11 mouse cellular contexts compared by ENCODE assay signal in the genomic region with DNA sequence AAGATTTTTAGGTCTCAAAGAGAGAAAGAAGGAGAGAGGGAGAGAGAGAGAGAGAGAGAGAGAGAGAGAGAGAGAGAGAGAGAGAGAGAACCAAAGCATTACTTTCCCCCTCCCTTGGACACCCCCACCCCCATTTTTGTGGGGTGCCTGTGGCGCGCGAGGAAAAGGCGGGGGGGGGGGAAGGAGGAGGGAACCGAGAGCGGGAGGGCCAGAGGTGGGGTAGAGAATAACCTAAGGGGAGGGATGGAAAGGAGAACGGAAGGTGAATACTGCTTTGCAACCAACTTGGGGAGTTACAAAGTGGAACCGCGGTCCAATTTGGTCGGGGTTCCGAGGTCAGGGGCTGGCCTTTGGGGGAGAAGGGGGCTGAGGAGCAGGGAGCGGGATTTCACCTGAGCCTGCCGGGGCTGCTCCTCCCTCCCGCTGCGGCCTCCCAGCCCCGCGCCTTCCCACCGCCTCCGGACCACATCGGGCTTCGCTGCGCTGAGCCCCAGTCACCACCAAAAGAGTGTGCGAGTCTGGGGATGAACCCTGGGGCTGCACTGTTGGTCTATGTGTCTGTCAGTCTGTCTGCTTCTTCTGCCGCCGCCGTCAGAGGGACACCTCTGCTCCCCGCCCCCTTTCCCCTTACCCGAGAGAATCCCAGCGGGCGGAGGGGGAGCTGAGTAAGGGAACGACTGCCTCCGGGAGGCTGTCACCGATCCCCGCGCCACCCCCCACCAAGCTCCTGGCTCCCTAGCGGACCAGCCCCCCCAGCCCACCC. TPM values are rescaled to one million over a fixed set of nuclear protein-coding genes. Genes with fewer than 3 reads are reported as not detected.
DNase-seq lines count a peak whose midpoint lies in the region; ATAC-seq and TF ChIP-seq lines count a peak whose summit lies in the region.
"Had no signal": no experiment of that assay in that cellular context is flagged by ENCODE, and none has a peak within 500 bp of the region (broad histone marks: within the 10 kb centered on the region; RNA-seq: fewer than 3 reads in every experiment).

No protein-coding gene starts in this region.

- peaks cover 4% of the 10 kb centered on the region; the same call in 1 of the 2 replicates for H3K9me3 ChIP-seq in megakaryocyte, embryonic 14.5 days
- no peaks in the 10 kb centered on the region for H3K9me3 ChIP-seq in stomach, embryonic 15.5 days
- H3K9me3 ChIP-seq: neural tube, embryonic 12.5 days had no signal

- H3K27ac ChIP-seq in stomach, embryonic 15.5 days = no peak overlapping the region
- no peak overlapping the region for H3K27ac ChIP-seq in left cerebral cortex, adult 2 months
- H3K27ac ChIP-seq: neural tube, embryonic 12.5 days had no signal

- H3K4me1 ChIP-seq in megakaryocyte, embryonic 14.5 days = peaks cover 35% of the 10 kb centered on the region
- peaks cover 24% of the 10 kb centered on the region for H3K4me1 ChIP-seq in stomach, embryonic 15.5 days

- H3K9ac ChIP-seq in stomach, embryonic 15.5 days = no peak overlapping the region
- H3K9ac ChIP-seq: neural tube, embryonic 12.5 days had no signal

- 1% methylated on average over 28 of the region's 36 CpGs for WGBS in stomach, embryonic 15.5 days

- peak overlapping the region; percentile 38 for H3K4me3 ChIP-seq in megakaryocyte, embryonic 14.5 days (replicated peaks)
- H3K4me3 ChIP-seq in stomach, embryonic 15.5 days (replicated peaks) = peak overlapping the region; percentile 2; the same call in 1 of the 2 replicates
- no peak overlapping the region for H3K4me3 ChIP-seq in left cerebral cortex, adult 2 months
- H3K4me3 ChIP-seq: neural tube, embryonic 12.5 days had no signal

- no peak for TF ChIP-seq CTCF in left cerebral cortex, adult 2 months (IDR thresholded peaks at IDR 0.05)

- DNase-seq in cerebellum, postnatal 10 days = peak; percentile 14 to 28
- no peak for DNase-seq in cerebellum, adult 9-10 months
- peak; percentile 77 to 81 for DNase-seq in lung, adult 18-20 months
- no peak for DNase-seq in left cerebral cortex, adult 2 months (ENCODE audit: extremely low spot score in 1 of 2, low spot score in 2 of 2)
- DNase-seq in gastrocnemius, adult 18-20 months (ENCODE audit: low spot score) = no peak
- DNase-seq: cerebellum, postnatal 36 days had no signal

- peaks cover 94% of the 10 kb centered on the region for H3K27me3 ChIP-seq in megakaryocyte, embryonic 14.5 days (replicated peaks)
- peaks cover 94% of the 10 kb centered on the region for H3K27me3 ChIP-seq in stomach, embryonic 15.5 days (replicated peaks)

- no peaks in the 10 kb centered on the region for H3K36me3 ChIP-seq in megakaryocyte, embryonic 14.5 days (replicated peaks; ENCODE audit: low read length)
- H3K36me3 ChIP-seq in stomach, embryonic 15.5 days = no peaks in the 10 kb centered on the region
- H3K36me3 ChIP-seq: neural tube, embryonic 12.5 days had no signal

- H3K4me2 ChIP-seq in stomach, embryonic 15.5 days = peak overlapping the region; percentile 13; the same call in 1 of the 2 replicates

- intact Hi-C loops in left cerebral cortex, adult 2 months (cut with DNase I) = loop anchor here (5.0 kb wide), 2 partner anchors 162 to 1002 kb away; no protein-coding TSS in a partner anchor

- ATAC-seq in megakaryocyte, adult 5-6 weeks (ENCODE audit: poor library complexity, severe bottlenecking) = no peak
- no peak for ATAC-seq in stomach, embryonic 15.5 days (ENCODE audit: insufficient read depth, low FRiP score, low read depth)

RNA-seq across cellular contexts. Expression of a gene that starts 1.1 kb away (rescaled TPM):
- polyA plus RNA-seq in megakaryocyte, embryonic 14.5 days (2012; ENCODE audit: insufficient read depth, low replicate concordance) = not detected in 2 replicates
- not detected in 2 replicates for total RNA-seq in megakaryocyte, adult 5-6 weeks (2015)
- total RNA-seq in megakaryocyte, adult 5-6 weeks (2017) = not detected in 2 replicates
- polyA plus RNA-seq in stomach, embryonic 15.5 days (2015; fragmentation: Nextera tagmentation; extraction: Ambion mirVana) = 0.08 and 0.12 TPM in 2 replicates
- under 1 TPM; 0.29 to 0.79 TPM for total RNA-seq in left cerebral cortex, adult 2 months (2021)
- total RNA-seq in gastrocnemius, adult 18-20 months (2021) = not detected
- total RNA-seq: heart, adult 8-10 months had no signal
- polyA plus RNA-seq: neural tube, embryonic 12.5 days had no signal

Comparison
In these comparisons a context has a peak if more than half of its experiments do, and no peak if none do; other contexts are left out.
1. DNase-seq: peak in cerebellum, postnatal 10 days (2 of 2) and lung, adult 18-20 months (2 of 2); none in cerebellum, adult 9-10 months (single experiment), left cerebral cortex, adult 2 months (0 of 2) and gastrocnemius, adult 18-20 months (single experiment).